Mouse (Mus musculus): ENCODE data around the gene Kdm3a. TPM values are rescaled to one million over a fixed set of nuclear protein-coding genes. Genes with fewer than 3 reads are reported as not detected.

The Kdm3a gene
- total RNA-seq (2023), result 116 to 139 TPM (median 122 TPM) in 4 replicates

DNA sequence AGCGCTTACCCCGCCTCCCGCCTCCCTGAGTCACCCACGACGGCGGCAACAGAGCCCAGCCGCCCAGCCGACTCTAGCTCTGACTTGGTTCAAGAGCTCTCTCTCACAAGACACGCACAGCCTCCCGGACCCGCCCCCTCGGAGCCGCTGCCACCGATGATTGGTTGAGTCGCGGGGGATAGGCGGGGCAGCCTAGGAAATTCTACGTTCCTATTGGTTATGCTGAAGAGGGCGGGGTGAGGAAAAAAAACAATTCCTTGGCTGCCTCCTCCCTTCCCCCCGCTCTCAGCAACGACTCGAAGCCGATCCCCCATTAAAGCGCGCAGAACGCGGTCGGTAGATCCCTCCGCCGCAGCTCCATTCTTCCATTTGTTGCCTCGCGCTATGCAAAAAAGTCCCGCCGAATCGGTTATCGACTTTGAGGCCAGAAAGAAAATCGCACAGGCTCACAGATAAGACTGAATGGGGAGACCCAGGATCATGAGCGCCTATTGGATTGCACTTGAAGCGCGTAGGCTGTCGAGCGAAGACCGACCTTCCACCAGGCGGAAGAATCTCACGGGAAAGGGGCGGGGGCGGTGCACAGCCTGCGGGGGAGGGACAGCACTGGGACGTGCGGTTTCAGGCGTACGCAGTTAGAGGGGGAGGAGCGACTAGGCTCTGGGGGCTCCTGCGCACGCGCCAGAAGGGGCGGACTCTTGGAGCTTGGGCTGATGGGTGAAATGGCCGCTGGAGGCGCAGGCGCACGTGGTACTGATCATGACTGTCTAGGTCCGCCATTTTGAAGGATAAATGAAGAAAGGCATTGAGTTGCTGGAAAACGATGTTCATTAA is at the start of gene Kdm3a:
TSS of gene Kdm3a (minus strand) at position 162 of the 834 bp plus-strand sequence.

DNA sequence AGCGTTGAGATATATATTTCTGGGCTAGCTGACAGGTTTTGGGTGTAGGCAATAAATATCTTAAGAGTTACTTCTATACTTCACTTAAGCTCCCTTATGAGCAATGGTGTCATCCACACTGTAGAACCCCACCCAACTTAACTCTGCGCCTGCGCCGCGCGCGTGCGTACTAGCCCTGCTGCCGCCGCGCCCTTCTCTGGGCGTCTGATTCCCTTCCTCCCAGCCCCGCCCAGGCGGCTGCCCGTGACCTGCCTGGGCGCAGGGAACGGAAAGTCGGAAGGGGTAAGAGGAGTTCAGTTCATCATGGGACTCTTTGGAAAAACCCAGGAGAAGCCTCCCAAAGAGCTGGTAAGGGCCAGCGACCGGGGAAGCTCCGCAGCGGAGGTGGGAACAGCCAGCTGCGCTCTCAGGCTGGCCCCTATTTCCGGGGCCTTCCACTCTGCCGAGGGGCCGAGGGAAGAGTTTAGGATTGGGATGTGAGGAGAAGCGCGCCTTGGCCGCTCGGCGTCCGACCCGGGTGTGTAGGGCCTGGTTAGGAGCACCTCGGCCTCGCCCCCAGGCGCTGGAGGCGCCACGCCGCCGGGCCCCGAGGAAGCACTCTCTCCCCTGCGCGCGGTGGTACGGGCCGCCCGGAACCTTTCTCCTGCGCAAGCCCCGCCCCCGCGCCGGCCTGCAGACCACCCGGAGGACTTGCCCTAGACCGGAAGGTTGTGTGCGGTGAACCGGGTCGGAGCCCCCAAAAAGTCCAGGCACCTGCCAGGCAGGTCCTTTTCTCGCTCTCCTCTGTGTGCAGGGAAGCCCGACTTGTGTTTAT is 88.9 kb downstream of the Kdm3a start, which contains the start of gene Chmp3:
TSS of gene Chmp3 (plus strand) at position 112 of the 814 bp plus-strand sequence.

Other genes with a start within 250 kb of the Kdm3a start
- 54.0 to 60.3 TPM (median 55.5 TPM) in 4 replicates for gene Rmnd5a, start 192.4 kb downstream of the Kdm3a start, total RNA-seq (2023)
- 29.0 to 30.6 TPM (median 30.0 TPM) in 4 replicates for gene Rnf103, start 139.1 kb downstream of the Kdm3a start, total RNA-seq (2023)
- 42.3 to 65.8 TPM (median 49.5 TPM) in 4 replicates for gene Chmp3, start 89.2 kb downstream of the Kdm3a start, total RNA-seq (2023)
- 0.16 TPM in 1 of 4 replicates, not detected in the others for gene Reep1, start 74.6 kb upstream of the Kdm3a start, total RNA-seq (2023)
- 12.4 to 18.2 TPM (median 15.2 TPM) in 4 replicates for gene Mrpl35, start 194.0 kb upstream of the Kdm3a start, total RNA-seq (2023)
- gene Immt, start 198.3 kb upstream of the Kdm3a start, total RNA-seq (2023), result 90.3 to 102 TPM (median 95.0 TPM) in 4 replicates